ENCODE assay signal across 27 mouse cellular contexts in genomic region chr11:16345179-16345578, GRCm38 (mm10).
DNase-seq lines count a peak whose midpoint lies in the region; ATAC-seq and TF ChIP-seq lines count a peak whose summit lies in the region.
"Had no signal": no experiment of that assay in that cellular context is flagged by ENCODE, and none has a peak within 500 bp of the region (broad histone marks: within the 10 kb centered on the region; RNA-seq: fewer than 3 reads in every experiment).

No protein-coding gene starts in this region.

- DNase-seq in ES-E14 (ENCODE audit: low read depth, low spot score) (peak; percentile 70), R1 (ENCODE audit: low read depth, low spot score) (peak; percentile 94), ZHBTc4 (ENCODE audit: low read depth, low spot score) (peak; percentile 90)
- DNase-seq in spleen, postnatal 4 days (ENCODE audit: low spot score in 2 of 2), result no peak
- no peak for DNase-seq in adrenal gland, adult 8-10 months
- DNase-seq: adrenal gland, adult 2 months; adrenal gland, postnatal 14 days; adrenal gland, postnatal 36 days; B cell, adult 2 months; cerebellum, adult 11-12 months; cerebellum, adult 2 months; cerebellum, adult 9-10 months; cerebellum, postnatal 10 days; cerebellum, postnatal 36 days; embryo, embryonic 11 days had no signal

- H3K36me3 ChIP-seq in forebrain, embryonic 16.5 days (ENCODE audit: control insufficient read depth, insufficient read depth), result no peaks in the 10 kb centered on the region
- H3K36me3 ChIP-seq in forebrain, embryonic 12.5 days (replicated peaks), result no peaks in the 10 kb centered on the region
- no peaks in the 10 kb centered on the region for H3K36me3 ChIP-seq in ES-E14 (ENCODE audit: control insufficient read depth, insufficient read depth, low read length, poor library complexity, severe bottlenecking)
- H3K36me3 ChIP-seq in heart, embryonic 11.5 days (ENCODE audit: control insufficient read depth, insufficient read depth, low read length), result no peaks in the 10 kb centered on the region
- H3K36me3 ChIP-seq: embryonic facial prominence, embryonic 13.5 days; embryonic facial prominence, embryonic 15.5 days; forebrain, embryonic 10.5 days; forebrain, embryonic 15.5 days had no signal

- H3K27me3 ChIP-seq in forebrain, embryonic 16.5 days (replicated peaks; ENCODE audit: control insufficient read depth, insufficient read depth, low read length), result no peaks in the 10 kb centered on the region
- no peaks in the 10 kb centered on the region for H3K27me3 ChIP-seq in forebrain, embryonic 12.5 days
- no peaks in the 10 kb centered on the region for H3K27me3 ChIP-seq in heart, embryonic 11.5 days (ENCODE audit: control insufficient read depth, insufficient read depth, low read length)
- H3K27me3 ChIP-seq: CH12.LX; embryonic facial prominence, embryonic 13.5 days; embryonic facial prominence, embryonic 15.5 days; forebrain, embryonic 13.5 days; forebrain, embryonic 15.5 days had no signal

- in situ Hi-C loops in ES-E14 (cut with MboI; ENCODE audit: low sequenced_read_pairs in 2 of 2, unreplicated experiment in 2 of 2), result no loop called here

- no peak overlapping the region for H3K9ac ChIP-seq in forebrain, embryonic 16.5 days (replicated peaks; ENCODE audit: low read depth, low read length)
- no peak overlapping the region for H3K9ac ChIP-seq in forebrain, embryonic 12.5 days
- H3K9ac ChIP-seq in ES-E14 (ENCODE audit: insufficient read depth, low read depth, low read length, poor library complexity, severe bottlenecking), result no peak overlapping the region
- no peak overlapping the region for H3K9ac ChIP-seq in heart, embryonic 11.5 days (ENCODE audit: low read depth, low read length)
- H3K9ac ChIP-seq: embryonic facial prominence, embryonic 13.5 days; embryonic facial prominence, embryonic 15.5 days; forebrain, embryonic 13.5 days; forebrain, embryonic 15.5 days had no signal

- WGBS in forebrain, embryonic 16.5 days, result 64% methylated on average over 3 of the region's 3 CpGs
- WGBS in forebrain, embryonic 12.5 days, result 57% methylated on average over 3 of the region's 3 CpGs
- 43% methylated on average over 3 of the region's 3 CpGs for WGBS in heart, embryonic 11.5 days (ENCODE audit: insufficient replicate concordance)

- H3K4me2 ChIP-seq in forebrain, embryonic 16.5 days (ENCODE audit: low read length), result no peak overlapping the region
- no peak overlapping the region for H3K4me2 ChIP-seq in forebrain, embryonic 12.5 days
- no peak overlapping the region for H3K4me2 ChIP-seq in heart, embryonic 11.5 days
- H3K4me2 ChIP-seq: embryonic facial prominence, embryonic 13.5 days; embryonic facial prominence, embryonic 15.5 days; forebrain, embryonic 13.5 days; forebrain, embryonic 15.5 days had no signal

- 0 out of 2 replicates have a peak, but pooled peaks cover 4% of the 10 kb centered on the region for H3K4me1 ChIP-seq in forebrain, embryonic 16.5 days (replicated peaks; ENCODE audit: control insufficient read depth, insufficient read depth, low read length)
- H3K4me1 ChIP-seq in forebrain, embryonic 12.5 days, result no peaks in the 10 kb centered on the region
- H3K4me1 ChIP-seq in ES-E14 (ENCODE audit: control insufficient read depth in 2 of 2, insufficient read depth in 2 of 2, low read length in 2 of 2, poor library complexity in 1 of 2), result no peaks in the 10 kb centered on the region
- H3K4me1 ChIP-seq in heart, embryonic 11.5 days (ENCODE audit: control insufficient read depth, insufficient read depth, low read length), result no peaks in the 10 kb centered on the region
- H3K4me1 ChIP-seq: embryonic facial prominence, embryonic 13.5 days; embryonic facial prominence, embryonic 15.5 days; forebrain, embryonic 13.5 days had no signal

- no peak for ATAC-seq in forebrain, embryonic 16.5 days
- ATAC-seq in forebrain, embryonic 12.5 days (ENCODE audit: low FRiP score), result no peak
- ATAC-seq in heart, embryonic 11.5 days (replicated peaks; ENCODE audit: insufficient number of reproducible peaks, low FRiP score, low TSS enrichment), result no peak
- ATAC-seq: CD4-positive, CD25-positive, alpha-beta regulatory T cell, adult 4 months; forebrain, embryonic 13.5 days; forebrain, embryonic 15.5 days; Patski had no signal

- H3K27ac ChIP-seq in forebrain, embryonic 16.5 days (ENCODE audit: low read length), result 0 out of 2 replicates have a peak overlapping the region, but pooled peaks have one; percentile 14
- H3K27ac ChIP-seq in forebrain, embryonic 12.5 days, result no peak overlapping the region
- peak overlapping the region; percentile 63; the same call in 1 of the 2 replicates for H3K27ac ChIP-seq in ES-E14 (ENCODE audit: insufficient read depth, low read depth, low read length, poor library complexity, severe bottlenecking)
- H3K27ac ChIP-seq in heart, embryonic 11.5 days (ENCODE audit: low read depth, low read length), result no peak overlapping the region
- H3K27ac ChIP-seq: embryonic facial prominence, embryonic 13.5 days; embryonic facial prominence, embryonic 15.5 days; forebrain, embryonic 10.5 days; forebrain, embryonic 13.5 days; forebrain, embryonic 15.5 days had no signal

- H3K4me3 ChIP-seq in forebrain, embryonic 16.5 days (replicated peaks; ENCODE audit: low read length), result no peak overlapping the region
- no peak overlapping the region for H3K4me3 ChIP-seq in forebrain, embryonic 12.5 days (replicated peaks)
- H3K4me3 ChIP-seq in ES-E14 (ENCODE audit: insufficient read depth in 1 of 2, low read depth in 1 of 2, low read length in 2 of 2, poor library complexity in 1 of 2, severe bottlenecking in 1 of 2), result no peak overlapping the region
- H3K4me3 ChIP-seq in heart, embryonic 11.5 days (ENCODE audit: low read depth, low read length), result no peak overlapping the region
- H3K4me3 ChIP-seq: embryonic facial prominence, embryonic 13.5 days; embryonic facial prominence, embryonic 15.5 days; erythroblast, embryonic 14.5 days; forebrain, embryonic 10.5 days; forebrain, embryonic 13.5 days; forebrain, embryonic 15.5 days had no signal

- H3K9me3 ChIP-seq in forebrain, embryonic 16.5 days (ENCODE audit: control insufficient read depth, low read length), result no peaks in the 10 kb centered on the region
- H3K9me3 ChIP-seq in forebrain, embryonic 12.5 days, result no peaks in the 10 kb centered on the region
- H3K9me3 ChIP-seq in ES-E14 (ENCODE audit: control insufficient read depth, insufficient read depth, low read depth, low read length), result no peaks in the 10 kb centered on the region
- H3K9me3 ChIP-seq in heart, embryonic 11.5 days (replicated peaks; ENCODE audit: control insufficient read depth, low read length), result no peaks in the 10 kb centered on the region
- H3K9me3 ChIP-seq: embryonic facial prominence, embryonic 13.5 days; embryonic facial prominence, embryonic 15.5 days; forebrain, embryonic 10.5 days; forebrain, embryonic 13.5 days; forebrain, embryonic 15.5 days had no signal

TF ChIP-seq in ES-E14, 5 proteins besides CTCF, POLR2A, EP300 and RAD21:
- TF ChIP-seq HCFC1 (IDR thresholded peaks at IDR 0.05; ENCODE audit: borderline replicate concordance, insufficient read depth, low read length), result no peak
- peak; percentile 71; the same call in 1 of the 2 replicates for TF ChIP-seq MAFK (IDR thresholded peaks at IDR 0.05; ENCODE audit: insufficient read depth, low read depth, low read length)
- 0 out of 2 replicates have a peak, but pooled peaks have one; percentile 53 for TF ChIP-seq CHD2 (IDR thresholded peaks at IDR 0.05; ENCODE audit: low read depth, low read length)
- no peak for TF ChIP-seq ZC3H11A (IDR thresholded peaks at IDR 0.05; ENCODE audit: borderline replicate concordance, low read depth, low read length)
- TF ChIP-seq ZNF384 (IDR thresholded peaks at IDR 0.05; ENCODE audit: low read depth, low read length), result peak; percentile 96

Comparison
In these comparisons a context has a peak if more than half of its experiments do, and no peak if none do; other contexts are left out.
1. H3K27ac ChIP-seq: peak in forebrain, embryonic 16.5 days (single experiment) and ES-E14 (single experiment); none in forebrain, embryonic 12.5 days (single experiment) and heart, embryonic 11.5 days (single experiment).
2. DNase-seq: peak in ES-E14 (single experiment), R1 (single experiment) and ZHBTc4 (single experiment); none in spleen, postnatal 4 days (0 of 2) and adrenal gland, adult 8-10 months (single experiment).